Comparison of ENCODE assay signal across 12 mouse cellular contexts in genomic region chr16:34984203-34985030, GRCm38 (mm10). TPM values are rescaled to one million over a fixed set of nuclear protein-coding genes. Genes with fewer than 3 reads are reported as not detected.
DNase-seq lines count a peak whose midpoint lies in the region; ATAC-seq and TF ChIP-seq lines count a peak whose summit lies in the region.
"Had no signal": no experiment of that assay in that cellular context is flagged by ENCODE, and none has a peak within 500 bp of the region (broad histone marks: within the 10 kb centered on the region; RNA-seq: fewer than 3 reads in every experiment).

No protein-coding gene starts in this region.

- WGBS in kidney, postnatal 0 days, result 50% methylated on average over 11 of the region's 11 CpGs

- no peaks in the 10 kb centered on the region for H3K4me1 ChIP-seq in kidney, postnatal 0 days (replicated peaks; ENCODE audit: insufficient read depth, low read length)

- ATAC-seq in kidney, postnatal 0 days (replicated peaks; ENCODE audit: low FRiP score, low read depth), result 0 out of 2 replicates have a peak, but pooled peaks have one; percentile 15
- 0 out of 2 replicates have a peak, but pooled peaks have one; percentile 17 for ATAC-seq in neutrophil, adult 5-6 weeks (ENCODE audit: extremely low read depth, insufficient number of reproducible peaks, low FRiP score, poor library complexity, severe bottlenecking)
- ATAC-seq: forebrain, embryonic 14.5 days had no signal

- TF ChIP-seq CTCF in kidney, postnatal 0 days (IDR thresholded peaks at IDR 0.05; ENCODE audit: low read depth), result no peak

- no peak overlapping the region for H3K4me2 ChIP-seq in kidney, postnatal 0 days (ENCODE audit: low read length)

- H3K27ac ChIP-seq in kidney, postnatal 0 days, result no peak overlapping the region

- DNase-seq in adrenal gland, postnatal 14 days, result peak; percentile 55
- no peak for DNase-seq in adrenal gland, adult 8-10 months
- DNase-seq in kidney, postnatal 0 days (ENCODE audit: low spot score), result no peak
- DNase-seq in kidney, postnatal 10 days, result no peak
- DNase-seq in adipocyte (ENCODE audit: low spot score), result peak; percentile 80
- no peak for DNase-seq in gastrocnemius, adult 18-20 months (ENCODE audit: low spot score)
- no peak for DNase-seq in T-cell, adult 2 months (ENCODE audit: low spot score)
- DNase-seq: heart, postnatal 10 days; kidney, adult 11 months; liver had no signal

- no peak overlapping the region for H3K4me3 ChIP-seq in kidney, postnatal 0 days (replicated peaks; ENCODE audit: low read depth, low read length)

- H3K9me3 ChIP-seq in kidney, postnatal 0 days (replicated peaks; ENCODE audit: low read length), result no peaks in the 10 kb centered on the region

- H3K9ac ChIP-seq in kidney, postnatal 0 days (ENCODE audit: low read depth, low read length), result no peak overlapping the region

- H3K36me3 ChIP-seq in kidney, postnatal 0 days (ENCODE audit: insufficient read depth, low read length), result peaks cover 31% of the 10 kb centered on the region

- H3K27me3 ChIP-seq in kidney, postnatal 0 days (ENCODE audit: insufficient read depth, low read length), result no peaks in the 10 kb centered on the region

RNA-seq across cellular contexts. Expression of gene Hacd2, which starts 37.8 kb away (rescaled TPM):
- 39.1 and 50.5 TPM in 2 replicates for total RNA-seq in adrenal gland, postnatal 14 days (2021)
- total RNA-seq in adrenal gland, adult 8-10 months (2022), result 10 to 100 TPM; 30.9 to 51.4 (median 43.5) TPM
- polyA plus RNA-seq in kidney, postnatal 0 days (2015; fragmentation: Nextera tagmentation; extraction: Ambion mirVana), result 91.4 and 92.6 TPM in 2 replicates
- total RNA-seq in neutrophil, adult 5-6 weeks (2017), result 7.1 and 9.5 TPM in 2 replicates
- 1 to 10 TPM; 1.9 to 2.1 TPM for total RNA-seq in gastrocnemius, adult 18-20 months (2021)

Comparison
In these comparisons a context has a peak if more than half of its experiments do, and no peak if none do; other contexts are left out.
1. DNase-seq: peak in adrenal gland, postnatal 14 days (single experiment) and adipocyte (single experiment); none in adrenal gland, adult 8-10 months (single experiment), kidney, postnatal 0 days (single experiment), kidney, postnatal 10 days (single experiment), gastrocnemius, adult 18-20 months (single experiment) and T-cell, adult 2 months (single experiment).